Mouse (Mus musculus) urinary bladder, postnatal 4 days (tissue): ENCODE results near the gene Rexo1.

ENCODE experiments used
- DNase-seq, 2 experiments: peaks; one replicate each; pipeline ENCODE4 v3.0.0; 2021 to 2022; ENCODE audit warnings: low spot score in 2 of 2

Gene Rexo1

DNA sequence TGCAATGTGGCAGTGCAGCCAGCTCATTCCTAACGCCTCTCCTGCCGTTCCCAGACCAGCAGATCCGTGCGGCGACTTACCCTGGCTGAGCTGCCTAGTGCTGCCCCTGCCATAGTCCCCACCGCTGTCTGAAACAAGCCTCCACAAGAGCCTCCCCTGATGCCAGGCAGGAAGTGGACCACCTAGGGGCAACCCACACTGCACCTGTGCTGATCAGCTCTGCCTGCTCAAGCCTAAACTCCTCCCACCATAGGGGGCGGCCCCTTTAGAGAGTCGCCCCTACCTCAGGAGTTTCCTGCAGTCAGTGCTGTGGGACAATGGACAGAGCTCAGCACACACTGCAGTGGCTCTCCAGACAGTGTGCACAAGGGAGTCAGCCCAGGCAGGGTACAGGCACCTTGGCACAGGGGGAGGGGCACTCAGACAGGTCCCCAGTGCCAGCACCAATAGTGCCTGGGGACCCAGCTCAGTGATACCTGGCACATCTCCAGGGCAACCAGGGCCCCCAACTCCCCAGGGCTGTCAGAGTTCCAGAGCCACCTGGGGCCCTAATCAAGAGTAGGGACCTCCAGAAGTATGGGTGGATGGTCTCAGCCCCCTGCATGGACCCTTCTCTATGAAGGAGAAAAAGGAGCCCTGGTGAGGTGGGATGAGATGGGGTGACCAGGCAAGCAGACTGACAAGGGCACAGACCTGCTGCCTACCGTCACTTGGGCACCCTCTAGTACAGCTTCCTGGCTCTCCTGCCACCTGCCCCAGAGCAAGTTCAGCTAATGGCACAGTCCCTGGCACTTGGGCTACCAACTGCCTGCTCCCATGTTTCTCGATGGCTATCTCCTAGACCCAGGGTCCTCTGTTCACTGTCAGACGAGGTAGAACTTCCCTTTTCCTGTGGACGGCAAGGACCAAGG lies 23.5 kb upstream of the Rexo1 start:
- DNase-seq: no peak

DNA sequence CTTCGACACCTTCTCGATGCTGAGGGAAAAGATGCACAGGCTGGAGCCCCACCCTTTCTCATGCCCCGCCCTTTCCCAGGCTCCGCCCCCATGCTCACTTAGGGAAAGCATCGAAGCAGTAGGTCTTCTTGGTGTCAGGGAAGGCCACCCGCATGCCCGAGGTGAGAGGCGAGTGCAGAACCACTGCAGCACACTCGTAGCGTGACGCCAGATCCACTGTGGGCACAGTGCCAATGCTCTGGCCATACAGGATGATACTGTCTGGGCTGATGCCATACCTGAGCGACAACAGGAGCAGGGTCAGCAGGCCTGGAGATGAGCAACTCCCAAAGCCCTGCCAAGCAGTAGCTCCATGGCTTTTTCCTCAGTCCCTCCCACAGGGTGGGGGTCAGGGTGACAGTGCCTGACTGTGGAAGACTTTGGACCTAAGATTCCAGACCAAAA lies 22.7 kb upstream of the Rexo1 start:
- DNase-seq: no peak

DNA sequence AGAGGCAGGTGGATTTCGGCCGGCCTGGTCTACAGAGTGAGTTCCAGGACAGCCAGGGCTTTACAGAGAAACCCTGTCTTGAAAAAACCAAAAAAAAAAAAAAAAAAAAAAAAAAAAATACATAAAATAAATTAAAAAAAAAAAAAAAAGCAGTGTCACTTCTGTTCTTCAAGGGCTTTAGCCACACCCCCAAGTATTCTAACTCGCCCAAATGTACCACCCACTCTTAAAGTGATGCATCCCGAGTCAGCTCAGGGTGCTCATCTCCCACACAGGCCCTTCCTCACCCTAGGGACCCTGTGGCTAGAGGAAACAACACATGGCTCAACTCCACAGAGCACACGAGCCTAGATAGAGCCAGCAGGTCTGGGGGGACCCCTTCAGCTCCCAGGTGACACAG lies 21.7 kb upstream of the Rexo1 start:
- DNase-seq: no peak

DNA sequence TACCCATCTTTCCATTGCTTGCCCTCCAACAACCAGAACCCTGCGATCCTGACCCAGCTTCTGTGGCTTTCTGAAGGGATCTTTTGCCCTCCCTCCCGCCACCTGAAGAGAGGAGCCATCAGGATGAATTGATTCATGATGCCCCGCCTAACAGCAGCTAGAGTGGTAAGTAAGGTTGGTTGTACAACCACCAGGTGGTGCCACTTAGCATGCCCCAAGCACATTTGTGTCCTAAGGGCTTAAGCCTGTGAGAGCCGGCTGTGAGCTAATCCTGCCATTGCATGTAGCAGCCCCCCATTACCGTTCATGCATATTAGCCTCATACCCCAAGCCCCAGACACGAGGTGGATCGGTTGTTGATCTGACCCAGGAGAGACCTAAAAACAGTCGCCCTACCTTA lies 17.6 kb upstream of the Rexo1 start:
- DNase-seq: no peak

DNA sequence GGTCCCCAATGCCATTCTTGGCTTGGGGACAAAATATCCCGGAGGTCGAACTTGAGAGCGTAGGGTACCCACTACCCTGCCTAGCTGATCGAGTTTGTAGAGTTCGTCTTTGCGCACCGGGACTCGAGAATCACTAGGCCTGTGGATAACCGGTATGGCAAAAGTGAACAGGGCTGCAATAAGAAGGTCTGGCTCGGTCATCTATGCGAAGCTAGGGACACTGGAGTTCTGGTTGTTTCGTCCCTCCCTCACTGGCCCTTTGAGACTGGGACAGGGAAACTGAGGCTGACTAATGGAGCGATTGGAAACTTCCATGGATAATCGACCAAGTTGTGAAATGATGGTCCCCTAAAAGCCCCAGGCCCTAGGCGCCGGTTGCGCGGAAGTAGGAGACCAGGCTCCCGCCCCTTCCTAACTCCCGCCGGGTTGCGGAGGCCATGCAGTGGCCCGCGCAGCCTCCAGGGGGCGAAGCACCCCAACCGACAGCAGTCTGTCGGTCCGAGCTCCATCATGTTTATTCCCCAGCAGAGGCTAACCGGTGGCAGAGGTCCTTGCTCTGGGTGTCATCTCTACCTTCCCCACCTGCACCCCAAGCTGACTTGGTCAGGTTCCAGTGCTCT lies 16.9 kb upstream of the Rexo1 start:
- DNase-seq: peak; percentile 80 to 85

DNA sequence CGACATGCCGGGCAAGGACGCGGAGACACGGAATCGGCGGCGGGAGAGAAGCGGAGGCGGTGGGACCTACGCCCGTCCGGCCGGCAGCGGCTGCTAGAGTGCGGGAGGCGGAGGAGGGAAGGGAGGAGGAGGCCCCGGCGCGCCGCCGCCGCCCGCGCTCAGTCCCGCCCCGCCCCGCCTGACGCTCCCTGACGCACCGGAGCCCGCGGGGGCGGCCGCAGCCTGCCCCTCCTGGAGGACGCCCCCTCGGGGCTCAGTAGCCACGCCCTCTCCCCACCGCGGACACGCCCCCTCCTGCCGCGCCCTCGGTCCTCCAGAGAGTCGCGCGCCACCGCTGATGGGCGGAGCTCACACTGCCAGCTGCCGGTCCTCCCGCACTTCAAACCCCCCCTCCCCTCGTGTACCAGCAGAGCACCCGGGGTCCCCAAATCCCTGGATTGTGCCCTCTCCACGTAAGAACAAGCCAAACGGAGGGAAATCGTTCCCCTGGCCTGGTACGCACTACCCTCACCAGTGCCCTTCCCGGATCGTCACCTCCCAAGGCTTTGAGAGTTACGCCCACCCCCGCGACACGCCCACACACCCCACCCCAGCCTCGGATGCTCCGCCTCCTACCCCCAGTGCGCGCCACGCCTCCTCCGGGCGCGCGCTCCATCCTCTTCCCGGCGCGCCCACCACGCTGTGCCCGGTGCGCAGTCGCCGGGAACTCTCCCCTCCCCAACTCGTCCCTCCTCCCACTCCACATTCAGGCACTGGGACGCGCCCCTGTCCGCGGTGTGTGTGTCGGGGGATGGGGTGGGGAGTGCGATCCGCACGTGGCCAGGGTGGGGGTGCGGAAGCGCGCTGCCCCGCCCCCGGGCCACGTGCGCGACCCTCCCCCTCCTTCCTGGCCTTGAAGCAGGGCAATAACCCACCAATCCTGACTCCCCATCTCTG lies 16.1 kb upstream of the Rexo1 start, which contains the start of gene Klf16:
Klf16 (minus strand) TSS at position 127 of the 936 bp plus-strand sequence.
- DNase-seq: peak; percentile 99

DNA sequence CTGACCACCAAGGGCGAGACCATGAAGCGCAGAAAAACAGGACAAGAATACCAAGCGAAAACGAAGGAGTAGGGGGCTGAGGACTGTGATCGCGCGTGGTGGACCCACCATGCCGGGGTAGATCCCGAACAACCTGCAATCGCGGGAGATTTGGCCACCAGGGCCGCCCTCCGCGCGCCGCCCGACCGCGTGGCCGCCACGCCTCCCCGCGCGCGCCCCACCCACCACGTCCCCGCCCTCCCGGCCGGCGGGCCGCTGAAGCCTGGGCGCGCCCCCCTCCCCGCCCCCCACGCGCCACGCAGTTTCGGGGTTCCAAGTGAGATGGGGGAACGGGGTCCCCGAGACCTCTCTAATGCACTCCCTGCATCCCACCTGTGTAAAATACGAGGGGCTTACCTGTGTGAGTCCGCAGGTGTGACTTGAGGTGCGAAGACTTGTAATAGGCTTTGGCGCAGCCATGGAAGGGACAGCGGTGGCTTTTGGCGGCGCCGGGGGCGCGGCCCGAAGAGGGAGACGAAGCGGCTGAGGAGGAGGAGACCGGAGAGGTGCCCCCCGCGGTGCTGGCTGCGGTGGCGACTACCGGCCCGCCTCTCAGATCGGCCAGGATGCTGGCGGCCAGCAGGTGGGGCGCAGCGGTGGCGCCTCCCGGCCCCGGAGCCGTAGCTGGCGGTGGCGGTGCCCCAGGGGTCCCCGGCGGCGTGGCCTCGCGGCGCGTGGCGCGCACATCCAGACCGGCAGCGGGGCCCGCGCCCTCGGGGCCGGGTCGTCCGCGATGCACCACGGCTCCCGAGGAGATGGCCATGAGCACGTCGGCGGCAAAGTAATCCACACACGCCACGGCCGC lies 15.2 kb upstream of the Rexo1 start:
- peak in 1 of 2 experiments; percentile 67 for DNase-seq

DNA sequence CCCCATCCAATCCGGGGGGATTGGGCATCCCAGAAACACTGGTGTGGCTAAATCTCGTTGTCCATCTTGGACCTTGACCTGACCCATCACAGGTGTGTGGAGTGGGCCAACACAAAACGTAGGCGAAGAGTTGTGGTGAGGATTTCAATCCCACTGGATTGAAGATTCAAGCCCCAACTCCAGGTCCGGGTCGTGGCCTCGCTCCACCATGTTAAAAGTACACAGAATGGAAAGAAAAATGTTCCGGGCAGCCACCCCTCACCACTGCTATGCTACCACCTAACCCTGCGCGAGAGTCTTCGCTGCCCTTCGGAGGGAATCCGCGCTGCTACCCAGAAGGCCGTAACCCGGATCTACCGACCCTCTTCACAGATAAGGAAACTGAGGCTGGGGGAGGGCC lies 14.6 kb upstream of the Rexo1 start:
- DNase-seq: no peak

DNA sequence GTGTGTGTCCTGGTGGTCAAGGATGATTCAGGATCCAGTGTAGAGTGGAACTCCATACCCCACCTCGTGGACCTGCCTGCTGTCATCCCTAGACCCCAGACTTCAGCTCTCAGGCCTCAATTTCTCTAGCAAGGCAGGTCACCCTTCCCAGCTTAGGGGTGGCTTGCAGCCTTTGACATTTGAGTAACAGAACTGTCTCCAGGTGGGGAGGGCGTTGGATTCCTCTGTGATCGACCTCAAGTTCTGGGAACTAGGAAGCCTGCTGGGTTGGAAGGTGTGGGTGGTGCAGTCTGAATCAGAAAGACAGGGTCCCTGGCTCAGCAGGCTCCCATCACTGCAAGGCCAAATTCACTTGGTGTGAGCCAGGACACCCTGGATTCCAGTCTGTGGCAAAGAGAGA lies 13.5 kb upstream of the Rexo1 start:
- no peak for DNase-seq

DNA sequence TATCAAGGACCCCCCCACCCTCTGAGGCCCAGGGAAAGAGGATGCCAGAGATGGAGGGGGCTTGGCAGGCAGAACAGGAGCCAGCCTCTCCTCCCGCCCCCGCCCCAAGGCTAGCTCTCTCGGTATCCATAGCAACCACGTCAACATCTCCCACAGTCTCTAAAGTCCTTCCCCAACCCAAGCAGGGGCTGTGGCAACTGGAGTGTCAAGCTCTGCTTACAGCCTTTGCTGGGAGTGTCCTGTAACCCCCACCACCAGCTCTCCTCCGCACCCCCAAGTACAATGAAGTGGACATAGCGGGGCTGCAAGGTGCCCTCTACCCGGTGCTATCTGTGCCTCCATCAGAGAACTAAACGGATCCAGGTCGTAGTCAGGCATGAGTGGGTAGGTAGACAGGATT lies 12.6 kb upstream of the Rexo1 start:
- no peak for DNase-seq

DNA sequence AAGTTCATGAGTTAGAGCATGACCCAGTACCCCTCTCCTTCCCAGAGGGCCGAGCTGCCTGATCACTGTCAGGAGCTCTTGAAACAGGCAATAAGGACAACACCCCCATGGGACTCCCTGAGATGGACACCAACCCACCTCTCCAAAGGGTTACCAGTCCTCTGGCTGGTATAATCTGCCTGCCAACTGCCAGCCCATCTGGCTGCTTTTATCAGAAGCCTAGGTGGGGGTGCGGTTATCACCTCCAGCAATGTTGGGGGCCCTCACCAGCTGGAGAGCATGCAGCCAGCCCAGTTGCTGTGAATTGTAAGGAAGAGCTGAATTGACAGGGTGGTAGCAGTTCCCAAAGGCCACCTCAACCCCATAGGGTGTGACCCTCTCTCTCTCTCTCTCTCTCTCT lies 11.1 kb upstream of the Rexo1 start:
- DNase-seq: no peak

DNA sequence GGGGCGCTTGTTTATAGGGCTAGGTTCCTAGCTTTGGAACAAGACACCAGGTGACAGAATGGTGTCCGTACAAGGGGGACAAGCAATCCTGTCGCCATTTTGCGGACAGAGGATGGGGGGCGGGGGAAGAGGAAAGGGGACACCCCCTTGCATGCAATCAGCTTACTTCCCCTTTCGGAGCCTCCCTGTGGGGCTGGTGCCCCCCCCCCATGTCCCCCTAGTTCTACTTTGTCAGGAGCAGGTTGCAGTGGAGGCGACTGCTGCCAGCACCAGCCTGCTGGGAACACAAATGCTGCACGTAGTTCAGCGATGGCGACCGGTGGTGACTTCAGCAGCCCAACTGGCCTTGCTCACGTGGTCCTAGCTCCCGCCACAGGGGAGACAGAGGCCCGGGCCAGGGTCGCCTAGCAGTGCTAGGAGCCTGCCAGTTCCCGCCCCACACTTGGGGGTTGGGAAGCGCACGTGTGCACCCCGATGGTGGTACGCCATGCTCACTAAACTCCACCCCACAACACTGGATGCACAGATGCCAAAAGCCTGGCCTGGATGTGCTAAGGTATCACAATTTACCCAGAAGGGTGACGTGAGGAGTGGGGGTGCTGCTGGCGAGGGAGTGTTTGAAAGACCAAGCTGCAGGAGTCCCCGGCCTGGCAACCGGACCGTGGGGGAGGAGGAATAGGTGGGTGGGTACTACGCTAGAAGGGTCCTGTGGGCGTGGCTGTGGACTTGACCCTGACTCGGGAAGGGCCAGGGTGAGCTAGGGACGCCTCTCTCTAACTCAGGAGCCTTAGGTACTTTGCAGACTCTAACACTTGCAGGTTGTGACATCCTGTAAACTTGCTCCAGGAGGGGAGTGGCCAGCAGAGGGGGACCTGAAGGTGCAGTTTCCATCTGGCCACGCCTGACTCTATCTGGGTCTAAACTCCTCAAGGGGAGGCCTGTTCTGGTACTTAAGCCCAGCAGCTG lies 9.8 kb upstream of the Rexo1 start:
- DNase-seq: no peak

DNA sequence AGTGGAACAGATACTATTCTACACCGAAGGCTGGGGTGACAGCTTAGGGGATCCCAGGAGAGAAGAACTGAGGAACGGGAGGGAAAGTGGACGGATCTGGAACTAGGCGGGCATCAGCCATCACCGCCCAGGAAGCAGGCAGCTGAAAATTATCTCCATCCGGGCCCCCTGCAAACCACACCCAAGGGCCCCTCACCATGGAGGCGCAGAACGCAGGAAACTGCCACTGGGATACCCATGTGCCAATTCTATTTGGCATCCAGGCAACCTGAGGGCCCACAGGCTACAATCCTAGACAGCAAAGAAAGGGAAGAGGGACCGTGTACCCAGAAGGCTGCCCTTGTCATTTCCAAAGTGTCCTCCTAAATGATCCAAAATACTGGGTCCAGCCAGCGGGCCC lies 9.1 kb upstream of the Rexo1 start:
- DNase-seq: no peak

DNA sequence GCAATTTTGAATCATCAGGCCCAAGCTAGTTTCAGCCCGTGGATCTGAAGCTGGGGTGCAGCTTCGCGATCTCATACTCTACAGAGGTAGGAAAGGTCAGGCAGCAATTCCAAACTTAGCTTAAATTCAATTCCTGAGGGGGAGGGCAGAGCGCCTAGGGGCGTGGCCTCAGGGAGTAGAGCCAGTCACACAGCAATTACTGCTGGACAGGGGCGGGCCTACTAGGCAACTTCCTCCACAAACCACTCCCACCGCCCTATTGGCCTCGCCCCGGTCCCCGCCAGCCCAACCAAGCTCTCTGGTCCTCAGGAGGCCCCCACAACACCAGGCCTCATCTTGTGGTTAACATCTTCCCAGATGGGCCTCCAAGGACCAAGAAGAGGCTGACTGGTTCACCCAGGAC lies 8.3 kb upstream of the Rexo1 start:
- DNase-seq: peak in 1 of 2 experiments; percentile 63

DNA sequence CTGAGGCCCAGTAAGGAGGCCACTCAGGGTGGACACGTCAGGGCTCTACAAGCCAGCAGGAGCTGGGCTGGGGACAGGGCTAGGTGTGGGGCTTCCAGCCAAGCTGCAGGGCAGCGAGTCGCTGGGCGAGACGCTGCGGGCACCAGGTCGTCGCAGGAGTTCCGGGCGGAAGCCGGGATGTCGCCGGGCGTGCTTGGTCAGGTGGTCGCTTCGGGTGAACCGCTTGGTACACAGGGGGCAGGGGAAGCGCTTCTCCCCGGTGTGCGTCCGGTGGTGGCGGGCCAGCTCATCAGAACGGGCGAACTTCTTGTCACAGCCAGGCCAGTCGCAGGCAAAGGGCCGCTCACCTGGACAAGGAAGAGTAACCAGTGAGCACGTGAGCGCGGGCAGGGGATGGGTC lies 7.5 kb upstream of the Rexo1 start:
- DNase-seq: no peak

DNA sequence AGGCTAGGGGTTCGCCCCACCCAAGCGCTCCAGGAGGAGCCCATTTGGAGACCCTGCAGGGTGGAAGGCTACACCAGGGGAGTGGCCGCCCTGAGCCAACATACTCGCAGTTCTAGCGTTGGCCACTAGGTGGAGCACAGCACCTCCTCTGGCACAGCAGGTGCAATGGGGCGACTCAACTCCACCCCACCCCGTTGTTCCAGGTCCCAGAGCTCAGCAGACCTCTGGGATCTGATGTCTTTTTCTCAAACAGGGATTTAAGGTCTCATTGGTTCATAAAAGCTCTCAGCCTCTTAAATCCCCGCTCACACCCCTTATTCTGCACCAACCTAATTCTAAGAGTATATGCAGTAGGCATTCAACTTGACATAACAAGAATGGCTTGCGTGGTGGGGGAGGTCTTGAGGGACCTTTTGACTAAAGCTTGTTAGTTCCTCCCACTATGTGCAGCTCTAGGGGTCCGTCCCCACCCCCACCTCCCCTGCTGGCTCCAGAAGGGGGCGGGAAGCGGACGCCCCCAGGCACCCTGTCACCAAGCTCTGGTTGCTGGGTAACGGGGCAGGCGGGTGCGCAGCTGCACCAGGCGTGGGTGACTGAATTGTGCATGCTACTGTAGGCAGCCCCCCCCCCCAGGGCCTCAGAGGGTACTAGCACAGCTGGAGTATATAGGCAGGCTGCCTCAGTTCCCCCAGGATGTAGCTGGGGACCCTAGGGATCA lies 5.2 kb upstream of the Rexo1 start:
- peak; percentile 71 to 91 for DNase-seq

DNA sequence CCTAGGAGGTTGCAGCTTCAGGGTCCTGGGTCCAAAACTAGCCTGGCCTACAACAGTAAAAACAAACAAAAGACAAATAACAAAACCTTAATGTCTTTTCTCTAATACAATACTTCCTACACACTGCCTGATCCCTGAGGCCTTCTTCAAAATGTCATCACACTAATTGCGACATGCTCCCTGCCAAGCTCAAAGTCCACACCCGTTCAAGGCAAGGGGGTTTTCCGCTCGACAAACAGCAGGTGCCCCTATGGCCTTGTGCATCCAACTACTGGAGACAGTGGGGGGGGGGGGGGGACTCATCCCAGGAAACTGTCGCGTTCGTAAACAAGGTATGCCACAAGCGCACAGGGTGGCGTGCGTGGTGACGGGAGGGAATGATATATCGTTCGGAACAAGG lies 739 bp downstream of the Rexo1 start:
- no peak for DNase-seq

DNA sequence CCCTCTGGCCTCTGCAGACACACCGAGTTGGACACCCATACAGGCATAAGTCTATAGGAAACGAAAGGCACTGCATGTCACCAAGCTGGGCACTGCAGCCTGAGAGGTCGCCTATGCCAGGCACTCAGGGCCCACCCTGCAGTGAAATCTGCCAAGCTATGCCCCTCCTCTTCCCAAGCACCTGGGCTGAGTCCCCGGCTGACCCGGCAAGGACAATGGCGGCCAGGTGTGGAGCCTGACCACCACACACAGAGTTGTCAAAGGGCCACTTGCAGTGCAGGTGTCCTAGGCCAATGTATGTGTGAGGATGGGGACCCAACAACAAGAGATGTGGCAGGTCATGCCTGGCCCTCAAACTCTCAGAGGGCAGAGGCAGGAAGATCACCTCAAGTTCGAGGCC lies 1.9 kb downstream of the Rexo1 start:
- no peak for DNase-seq

DNA sequence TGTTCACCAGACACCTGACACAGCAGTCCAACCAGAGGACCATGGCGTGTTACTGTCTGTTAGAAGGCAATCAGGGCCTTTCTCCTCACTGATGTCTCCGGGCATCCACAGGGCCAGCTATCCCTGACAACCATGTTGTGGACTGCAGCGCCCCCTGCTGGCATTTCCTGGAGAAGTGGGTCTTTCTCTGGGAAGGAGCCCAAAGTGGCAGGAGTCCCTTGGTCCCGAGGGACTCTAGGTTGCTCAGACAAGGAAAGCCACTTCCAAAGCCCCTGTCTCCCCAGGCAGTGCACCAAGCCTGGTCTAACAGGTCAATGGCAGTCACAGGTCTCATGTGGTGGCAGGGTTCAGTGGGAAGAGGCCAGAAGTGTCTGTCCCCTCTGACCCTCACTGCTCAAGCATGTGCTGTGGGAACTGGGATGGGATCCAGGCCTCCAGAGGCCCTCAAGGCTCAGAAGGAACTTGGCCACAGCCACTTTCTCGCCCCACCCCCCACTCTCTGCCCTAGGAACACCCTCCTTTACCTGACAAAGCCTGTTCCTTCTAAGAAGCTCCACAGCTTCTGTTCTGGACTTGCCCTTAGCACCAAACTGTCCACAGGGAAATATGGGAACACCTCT lies 3.9 kb downstream of the Rexo1 start:
- peak; percentile 59 to 84 for DNase-seq
